Mouse (Mus musculus) CH12.LX (cell line): ENCODE measurements at regions not wholly inside any gene's neighbourhood (a gene's known extent, or its start where the extent isn't known, plus 50 kb on each side); places are given as distances from the start of the nearest gene placed in this dataset.

Experiments
- DNase-seq: peaks from one replicate; pipeline ENCODE4 v3.0.0-alpha.2; 2013; ENCODE audit errors: extremely low read depth
- H3K27ac ChIP-seq: 2 replicates; pipeline ENCODE4 v1.5.1; 2012; ENCODE audit warnings: low read depth, mild to moderate bottlenecking, control low read depth, moderate library complexity; ENCODE audit not compliant: insufficient read depth
- H3K27me3 ChIP-seq: replicated peaks from 2 replicates; pipeline ENCODE3; 2012; ENCODE audit warnings: inconsistent platforms
- H3K36me3 ChIP-seq, 2 experiments: replicated peaks in 1 of 2; 2 replicates each; pipeline versions ENCODE3 to v1.6.1; 2012; ENCODE audit warnings: inconsistent platforms in 1 of 2, low read length in 1 of 2, mild to moderate bottlenecking in 1 of 2, mixed read lengths in 1 of 2, moderate library complexity in 1 of 2; ENCODE audit not compliant: control insufficient read depth in 1 of 2, insufficient read depth in 1 of 2
- H3K4me1 ChIP-seq, 2 experiments: 2 replicates each; pipeline ENCODE4 v1.6.1; 2012; ENCODE audit warnings: inconsistent platforms in 1 of 2, moderate library complexity in 1 of 2; ENCODE audit not compliant: insufficient read depth in 2 of 2, control insufficient read depth in 1 of 2
- H3K4me2 ChIP-seq: 2 replicates; pipeline ENCODE4 v1.6.1; 2012; ENCODE audit warnings: low read depth, mild to moderate bottlenecking, control low read depth; ENCODE audit not compliant: poor library complexity, insufficient read depth, severe bottlenecking
- H3K4me3 ChIP-seq, 3 experiments: fragments of 150-350 bp in 1 of 3; sonication (generic) in 1 of 3; replicated peaks in 1 of 3; 2 replicates each; pipeline versions ENCODE3 to v1.5.1; 2011 to 2012; ENCODE audit warnings: low read depth in 2 of 3, low read length in 2 of 3, mild to moderate bottlenecking in 2 of 3, moderate library complexity in 2 of 3, control low read depth in 1 of 3, improper control_type of control experiment in 1 of 3, inconsistent platforms in 1 of 3, mixed read lengths in 1 of 3; ENCODE audit not compliant: poor library complexity in 1 of 3
- H3K79me2 ChIP-seq: replicated peaks from 2 replicates; pipeline ENCODE4 v1.6.1; 2012; ENCODE audit warnings: mild to moderate bottlenecking, moderate library complexity; ENCODE audit not compliant: control insufficient read depth, poor library complexity, insufficient read depth, severe bottlenecking; ENCODE audit errors: extremely low read depth
- H3K9ac ChIP-seq: 2 replicates; pipeline ENCODE4 v1.6.1; 2012; ENCODE audit warnings: low read depth, mild to moderate bottlenecking, control low read depth, moderate library complexity; ENCODE audit not compliant: insufficient read depth
- H3K9me3 ChIP-seq: replicated peaks from 2 replicates; pipeline ENCODE3; 2012; ENCODE audit warnings: low read length, inconsistent platforms, mixed read lengths
- CHD1 ChIP-seq: IDR thresholded peaks from 2 replicates; pipeline ENCODE4 v1.6.1; 2012; ENCODE audit warnings: low read depth, low read length, improper control_type of control experiment, inconsistent platforms
- E2F4 ChIP-seq: IDR thresholded peaks from 2 replicates; pipeline ENCODE4 v1.6.1; 2011; ENCODE audit warnings: low read depth, low read length, improper control_type of control experiment; ENCODE audit not compliant: insufficient replicate concordance
- ELF1 ChIP-seq: IDR thresholded peaks from 2 replicates; pipeline ENCODE4 v1.6.1; 2014; ENCODE audit warnings: low read depth, mild to moderate bottlenecking, inconsistent platforms, low read length, improper control_type of control experiment
- EP300 ChIP-seq: IDR thresholded peaks from 2 replicates; pipeline ENCODE4 v1.6.1; 2011; ENCODE audit warnings: low read length, improper control_type of control experiment
- GABPA ChIP-seq: IDR thresholded peaks from 2 replicates; pipeline ENCODE4 v1.6.1; 2012; ENCODE audit warnings: low read depth, low read length, improper control_type of control experiment, inconsistent platforms; ENCODE audit not compliant: insufficient replicate concordance
- IRF4 ChIP-seq: IDR thresholded peaks from 2 replicates; pipeline ENCODE4 v1.6.1; 2014; ENCODE audit warnings: low read depth, mild to moderate bottlenecking, inconsistent platforms, low read length, improper control_type of control experiment
- JUN ChIP-seq: IDR thresholded peaks from 2 replicates; pipeline ENCODE4 v1.6.1; 2011; ENCODE audit warnings: low read depth, mild to moderate bottlenecking, low read length, improper control_type of control experiment, moderate library complexity; ENCODE audit not compliant: insufficient read depth
- KAT2A ChIP-seq: IDR thresholded peaks from 2 replicates; pipeline ENCODE4 v1.6.1; 2012; ENCODE audit warnings: low read length, improper control_type of control experiment, inconsistent platforms; ENCODE audit not compliant: insufficient replicate concordance
- MAFK ChIP-seq: IDR thresholded peaks from 2 replicates; pipeline ENCODE4 v1.6.1; 2011; ENCODE audit warnings: low read length, improper control_type of control experiment; ENCODE audit not compliant: insufficient replicate concordance
- MAZ ChIP-seq: IDR thresholded peaks from 2 replicates; pipeline ENCODE4 v1.6.1; 2012; ENCODE audit warnings: low read depth, mild to moderate bottlenecking, inconsistent platforms, low read length, improper control_type of control experiment, moderate library complexity
- MXI1 ChIP-seq: IDR thresholded peaks from 2 replicates; pipeline ENCODE4 v1.6.1; 2011; ENCODE audit warnings: mild to moderate bottlenecking, low read depth, low read length, improper control_type of control experiment
- NELFE ChIP-seq: IDR thresholded peaks from 2 replicates; pipeline ENCODE4 v1.6.1; 2011; ENCODE audit warnings: low read depth, low read length, improper control_type of control experiment
- PAX5 ChIP-seq: IDR thresholded peaks from 2 replicates; pipeline ENCODE4 v1.6.1; 2012; ENCODE audit warnings: low read length, inconsistent platforms, mixed read lengths
- RCOR1 ChIP-seq: conservative IDR thresholded peaks from 2 replicates; pipeline ENCODE4 v1.6.1; 2012; ENCODE audit warnings: low read depth, mild to moderate bottlenecking, inconsistent platforms, low read length, improper control_type of control experiment
- SIN3A ChIP-seq: IDR thresholded peaks from 2 replicates; pipeline ENCODE4 v1.6.1; 2012; ENCODE audit warnings: low read length, improper control_type of control experiment, inconsistent platforms
- TCF12 ChIP-seq: IDR thresholded peaks from 2 replicates; pipeline ENCODE4 v1.6.1; 2014; ENCODE audit warnings: low read depth, mild to moderate bottlenecking, inconsistent platforms, low read length, improper control_type of control experiment
- USF1 ChIP-seq: IDR thresholded peaks from 2 replicates; pipeline ENCODE4 v1.6.1; 2014; ENCODE audit warnings: low read depth, mild to moderate bottlenecking, inconsistent platforms, low read length, improper control_type of control experiment
- USF2 ChIP-seq: conservative IDR thresholded peaks from 2 replicates; pipeline ENCODE4 v1.6.1; 2011; ENCODE audit warnings: low read depth, low read length, improper control_type of control experiment
- ZKSCAN1 ChIP-seq: IDR thresholded peaks from 2 replicates; pipeline ENCODE4 v1.6.1; 2012; ENCODE audit warnings: low read depth, inconsistent platforms, low read length, improper control_type of control experiment, borderline replicate concordance
- ZMIZ1 ChIP-seq: IDR thresholded peaks from 2 replicates; pipeline ENCODE4 v1.6.1; 2012; ENCODE audit warnings: low read depth, mild to moderate bottlenecking, inconsistent platforms, low read length, improper control_type of control experiment
- dilution Hi-C: fragments of 300-500 bp; cut with MboI; formaldehyde crosslinking; loops from 2 replicates; pipeline ENCODE4 v1.14.3; 2020; ENCODE audit warnings: low sequenced_read_pairs; ENCODE audit not compliant: extremely low pct_unique_long_range_greater_than_20kb, extremely low pct_ligation_motif_present
- in situ Hi-C: fragments of 300-500 bp; cut with MboI; formaldehyde crosslinking; loops from 3 replicates; pipeline ENCODE4 v1.14.3; 2019; ENCODE audit warnings: low sequenced_read_pairs, low pct_ligation_motif_present, low pct_unique_long_range_greater_than_20kb, mixed read lengths

DNA sequence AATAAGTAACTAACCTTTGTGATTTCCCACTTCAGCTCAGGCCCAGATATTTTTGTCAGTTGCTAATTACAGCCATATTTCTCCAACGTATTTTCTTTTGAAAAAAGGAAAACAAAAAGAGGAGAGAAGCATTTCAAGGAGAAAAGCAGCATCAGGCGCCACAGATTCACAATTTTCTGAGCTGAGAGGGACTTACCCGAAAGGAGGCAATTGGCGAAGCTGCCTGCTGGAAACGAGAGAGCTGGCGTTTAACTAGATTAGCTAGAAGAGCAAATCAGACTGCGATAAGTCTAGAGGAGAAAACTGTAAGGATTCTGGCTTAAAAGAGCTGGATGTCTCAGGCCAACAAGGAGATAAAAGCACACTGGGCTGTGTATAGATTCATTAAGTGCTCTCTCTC is 937.7 kb upstream of the Zeb2 start:
- no peaks in the 10 kb centered on the region for H3K36me3 ChIP-seq
- no peak for DNase-seq
- H3K9ac ChIP-seq = no peak overlapping the region
- H3K79me2 ChIP-seq = no peaks in the 10 kb centered on the region
- dilution Hi-C loops (no loop called here), in situ Hi-C loops (no loop called here)
- peaks cover 0 to 18% of the 10 kb centered on the region in 2 experiments; a peak in 2 of 4 replicates for H3K4me1 ChIP-seq
- no peak overlapping the region for H3K4me3 ChIP-seq
- no peaks in the 10 kb centered on the region for H3K27me3 ChIP-seq
- H3K27ac ChIP-seq = no peak overlapping the region
- H3K9me3 ChIP-seq = no peaks in the 10 kb centered on the region
- TF ChIP-seq JUN = no peak
- TF ChIP-seq MAZ = no peak
- no peak for TF ChIP-seq PAX5
- TF ChIP-seq ZKSCAN1 = no peak
- no peak for TF ChIP-seq ZMIZ1
- TF ChIP-seq EP300 = no peak
- TF ChIP-seq TCF12 = no peak
- TF ChIP-seq E2F4 = no peak
- no peak for TF ChIP-seq GABPA
- TF ChIP-seq USF1 = no peak
- no peak for TF ChIP-seq MAFK
- TF ChIP-seq RCOR1 = no peak
- TF ChIP-seq SIN3A = no peak
- TF ChIP-seq ELF1 = no peak
- TF ChIP-seq NELFE = no peak
- no peak for TF ChIP-seq KAT2A
- no peak for TF ChIP-seq USF2
- no peak overlapping the region for H3K4me2 ChIP-seq

DNA sequence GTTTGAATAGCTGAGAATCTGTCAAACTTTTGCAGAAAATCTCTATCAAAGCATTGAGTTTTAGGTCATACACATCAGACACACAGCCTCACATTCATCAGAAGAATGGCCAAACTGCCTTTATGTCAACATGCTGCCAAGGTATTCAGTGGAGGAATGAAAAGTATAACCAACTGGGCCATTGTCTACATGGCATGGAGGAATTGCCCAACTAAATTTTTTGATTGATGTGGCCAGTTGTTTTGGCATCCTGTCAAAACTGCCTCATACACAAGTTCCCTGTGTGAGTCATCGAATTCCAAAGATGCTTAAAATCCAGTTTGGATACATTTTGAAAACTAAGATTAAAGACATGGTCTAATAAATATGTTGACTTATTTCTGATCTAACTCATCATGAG is 904.7 kb upstream of the Zeb2 start:
- in situ Hi-C loops (no loop called here), dilution Hi-C loops (no loop called here)
- H3K79me2 ChIP-seq = no peaks in the 10 kb centered on the region
- no peaks in the 10 kb centered on the region for H3K9me3 ChIP-seq
- H3K4me1 ChIP-seq = no peaks in the 10 kb centered on the region
- H3K36me3 ChIP-seq = no peaks in the 10 kb centered on the region
- no peak overlapping the region for H3K9ac ChIP-seq
- H3K27ac ChIP-seq = no peak overlapping the region
- TF ChIP-seq MXI1 = no peak
- TF ChIP-seq CHD1 = no peak
- no peak for TF ChIP-seq IRF4
- no peak for TF ChIP-seq E2F4
- H3K27me3 ChIP-seq = no peaks in the 10 kb centered on the region
- H3K4me3 ChIP-seq = no peak overlapping the region
- no peak overlapping the region for H3K4me2 ChIP-seq
- no peak for DNase-seq
